Mouse (Mus musculus) hindbrain, embryonic 11.5 days (tissue): ENCODE data around the gene Fbxw11. TPM values are rescaled to one million over a fixed set of nuclear protein-coding genes. Genes with fewer than 3 reads are reported as not detected.

Experiments
- ATAC-seq: fragments of 200-750 bp; cut with Nextera tagmentation; 2 replicates; pipeline ENCODE4 v1.8.0; 2017; ENCODE audit warnings: mild to moderate bottlenecking, moderate TSS enrichment, moderate library complexity; ENCODE audit not compliant: low FRiP score
- DNase-seq: peaks from one replicate; pipeline ENCODE4 v3.0.0-alpha.2; 2015; ENCODE audit warnings: low spot score
- H3K27ac ChIP-seq: fragments of 300-500 bp; sonication (generic); 2 replicates; pipeline ENCODE4 v1.5.1; 2014; ENCODE audit warnings: mild to moderate bottlenecking, low read depth, low read length
- H3K27me3 ChIP-seq: fragments of 300-500 bp; sonication (generic); 2 replicates; pipeline ENCODE4 v1.6.1; 2014; ENCODE audit warnings: mild to moderate bottlenecking, low read length, moderate library complexity, mixed read lengths; ENCODE audit not compliant: control insufficient read depth, insufficient read depth
- H3K36me3 ChIP-seq: fragments of 300-500 bp; sonication (generic); 2 replicates; pipeline ENCODE4 v1.6.1; 2014; ENCODE audit warnings: mild to moderate bottlenecking, low read length, moderate library complexity, mixed read lengths; ENCODE audit not compliant: control insufficient read depth, insufficient read depth
- H3K4me1 ChIP-seq: fragments of 300-500 bp; sonication (generic); replicated peaks from 2 replicates; pipeline ENCODE4 v1.6.1; 2014; ENCODE audit warnings: low read length, mixed read lengths; ENCODE audit not compliant: control insufficient read depth, insufficient read depth
- H3K4me2 ChIP-seq: fragments of 300-500 bp; sonication (generic); replicated peaks from 2 replicates; pipeline ENCODE4 v1.6.1; 2014; ENCODE audit warnings: mild to moderate bottlenecking, low read depth, low read length
- H3K4me3 ChIP-seq: fragments of 300-500 bp; sonication (generic); 2 replicates; pipeline ENCODE4 v1.5.1; 2014; ENCODE audit warnings: low read depth, low read length
- H3K9ac ChIP-seq: fragments of 300-500 bp; sonication (generic); 2 replicates; pipeline ENCODE4 v1.6.1; 2014; ENCODE audit warnings: low read depth, low read length
- H3K9me3 ChIP-seq: fragments of 300-500 bp; sonication (generic); 2 replicates; pipeline ENCODE4 v1.6.1; 2016; ENCODE audit warnings: low read length; ENCODE audit not compliant: control insufficient read depth
- WGBS: fragments of 180-500 bp; shearing (Covaris S2); extraction: QIAGEN DNeasy Blood & Tissue Kit; methylation state at CpG from one replicate; pipeline ENCODE4 v1.1.7; 2014; 5-methylcytosine and 5-hydroxymethylcytosine counted together
- polyA plus RNA-seq: library from polyadenylated mRNA; unstranded; fragments of >200 nt; fragmentation: Nextera tagmentation; extraction: Ambion mirVana; gene quantifications from 2 replicates; pipeline ENCODE4 v1.2.1, GENCODE M21; 2014

Fbxw11 gene
- 82.7 and 107 TPM in 2 replicates for polyA plus RNA-seq

DNA sequence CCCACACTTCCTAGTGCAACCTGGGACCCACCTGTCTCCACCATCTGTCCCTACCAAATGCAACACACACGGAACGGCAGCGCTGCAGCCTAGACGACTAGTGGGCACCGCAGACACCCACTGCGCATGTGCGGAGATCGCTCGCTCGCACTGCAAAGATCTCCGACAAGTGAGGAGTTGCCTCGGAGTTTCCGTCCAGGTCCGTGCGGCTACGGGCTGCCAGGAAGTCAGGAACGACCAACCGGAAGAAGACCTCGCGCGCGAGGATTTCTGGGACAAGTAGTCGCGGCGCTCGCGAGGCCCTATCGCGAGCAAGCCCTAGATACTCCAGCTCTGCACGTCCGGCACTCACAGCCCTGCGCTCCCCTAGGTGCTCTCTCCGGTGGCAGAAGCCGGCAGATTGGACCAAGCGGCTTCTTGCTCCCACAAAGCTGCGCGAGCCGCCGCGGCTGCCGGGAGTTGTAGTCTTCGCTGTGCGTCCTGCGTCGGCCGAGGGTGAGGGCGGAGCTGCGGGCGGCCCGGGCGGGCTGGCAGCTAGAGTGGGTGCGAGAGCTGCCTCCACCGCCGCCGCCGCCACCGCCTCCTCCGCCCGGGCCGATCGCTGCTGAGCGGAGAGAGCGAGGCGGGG lies at the start of gene Fbxw11:
Fbxw11 (plus strand) TSS at position 476 of the 628 bp plus-strand sequence.
- H3K27ac ChIP-seq, result peak within 1 kb of the TSS; percentile 96
- WGBS, result under 1% methylated on average over 57 of the region's 64 CpGs

DNA sequence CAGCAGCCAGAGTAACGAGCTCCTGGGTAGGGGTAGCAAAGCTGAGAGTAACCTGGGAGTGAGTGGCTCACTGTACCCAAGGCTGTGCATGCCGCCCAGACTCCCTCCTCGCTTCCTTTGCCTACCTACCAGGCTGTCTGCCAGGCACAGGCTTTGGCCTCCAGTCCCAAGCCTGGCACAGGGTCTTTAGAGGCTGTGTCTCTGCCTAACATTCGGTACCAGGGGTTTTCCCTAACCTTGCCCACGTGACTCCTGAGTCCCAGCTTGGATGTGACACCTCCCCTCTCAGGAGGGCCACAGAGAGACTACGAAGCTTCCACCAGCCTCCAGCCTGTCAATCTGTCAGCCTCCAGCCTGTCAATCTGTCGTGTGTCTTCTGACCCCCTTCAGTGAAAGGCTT lies 49.4 kb upstream of the Fbxw11 start:
- no peak for DNase-seq
- no peaks in the 10 kb centered on the region for H3K9me3 ChIP-seq

More for the DNA sequence above, at the start of gene Fbxw11:
- H3K27me3 ChIP-seq, result no peaks in the 10 kb centered on the region
- DNase-seq, result peak; percentile 96
- peak within 1 kb of the TSS; percentile 99 for H3K4me3 ChIP-seq
- no peaks in the 10 kb centered on the region for H3K36me3 ChIP-seq
- no peaks in the 10 kb centered on the region for H3K9me3 ChIP-seq
- no peaks in the 10 kb centered on the region for H3K4me1 ChIP-seq
- peak within 1 kb of the TSS; percentile 96 for H3K9ac ChIP-seq
- H3K4me2 ChIP-seq, result peak within 1 kb of the TSS; percentile 76
- ATAC-seq, result peak; percentile 94

DNA sequence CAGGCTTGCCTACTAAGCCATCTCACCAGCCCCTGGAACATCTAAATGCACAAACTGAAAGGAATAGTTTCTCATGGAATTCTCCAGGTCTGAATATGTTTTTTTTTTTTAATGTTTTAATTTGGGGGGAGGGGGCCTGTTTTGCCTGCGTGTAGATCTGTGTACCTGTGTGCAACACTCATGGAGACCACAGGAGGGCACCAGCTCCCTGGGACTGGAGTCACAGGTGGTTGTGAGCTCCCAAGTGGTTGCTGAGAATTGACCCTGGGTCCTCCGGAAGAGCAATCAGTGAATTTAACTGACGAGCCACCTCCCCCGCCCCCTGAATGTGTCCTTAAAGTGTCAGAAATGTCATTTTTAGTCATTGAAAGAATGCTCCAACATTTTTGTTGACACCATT lies 48.4 kb upstream of the Fbxw11 start:
- WGBS, result 93% methylated on average over 4 of the region's 4 CpGs

More for the DNA sequence above, 49.4 kb upstream of the Fbxw11 start:
- Histone ChIP-seq H3K4me1 (no peaks in the 10 kb centered on the region; the same call in 1 of the 2 replicates), H3K27ac (no peak overlapping the region), H3K9ac (no peak overlapping the region), H3K27me3 (no peaks in the 10 kb centered on the region), H3K4me3 (no peak overlapping the region), H3K36me3 (no peaks in the 10 kb centered on the region), H3K4me2 (no peak overlapping the region)
- ATAC-seq, result no peak
- 77% methylated on average over 7 of the region's 7 CpGs for WGBS

DNA sequence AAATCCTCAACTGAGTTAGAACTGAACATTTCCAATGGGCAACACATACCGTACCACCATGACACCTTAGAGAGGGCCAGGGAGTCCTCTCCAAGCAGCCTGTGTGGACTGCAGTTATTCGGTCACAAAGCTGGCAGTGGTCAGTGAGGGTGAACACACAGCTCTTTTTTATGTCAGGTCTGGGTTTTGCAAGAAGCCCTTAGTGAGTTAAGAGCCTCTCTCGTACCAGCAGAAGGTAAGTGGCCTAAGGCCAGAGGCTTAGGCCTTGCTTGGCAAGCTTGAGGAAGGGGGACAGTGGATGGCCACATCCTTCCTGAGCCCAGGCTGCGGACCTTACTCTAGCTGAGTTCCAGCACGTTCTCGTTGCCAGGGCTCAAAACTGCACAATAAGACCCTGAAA lies 42.2 kb upstream of the Fbxw11 start:
- Histone ChIP-seq H3K36me3 (no peaks in the 10 kb centered on the region), H3K4me3 (no peak overlapping the region), H3K4me1 (no peaks in the 10 kb centered on the region), H3K4me2 (no peak overlapping the region), H3K9ac (no peak overlapping the region), H3K9me3 (no peaks in the 10 kb centered on the region), H3K27me3 (no peaks in the 10 kb centered on the region), H3K27ac (no peak overlapping the region)
- ATAC-seq (no peak), DNase-seq (no peak)
- WGBS, result 96% methylated on average over 6 of the region's 6 CpGs

More for the DNA sequence above, 48.4 kb upstream of the Fbxw11 start:
- Histone ChIP-seq H3K36me3 (no peaks in the 10 kb centered on the region), H3K9me3 (no peaks in the 10 kb centered on the region), H3K4me2 (no peak overlapping the region), H3K27ac (no peak overlapping the region), H3K9ac (no peak overlapping the region), H3K4me1 (no peaks in the 10 kb centered on the region; the same call in 1 of the 2 replicates), H3K27me3 (no peaks in the 10 kb centered on the region), H3K4me3 (no peak overlapping the region)
- ATAC-seq (no peak), DNase-seq (no peak)

GRCm38 (mm10) chr11:32601528-32602323 lies 40.8 kb upstream of the Fbxw11 start:
- Histone ChIP-seq H3K36me3 (no peaks in the 10 kb centered on the region), H3K4me3 (no peak overlapping the region), H3K4me1 (no peaks in the 10 kb centered on the region), H3K27ac (no peak overlapping the region), H3K4me2 (no peak overlapping the region), H3K27me3 (no peaks in the 10 kb centered on the region), H3K9ac (no peak overlapping the region), H3K9me3 (no peaks in the 10 kb centered on the region)
- ATAC-seq (peak; percentile 61), DNase-seq (no peak)
- 40% methylated on average over 12 of the region's 12 CpGs for WGBS

GRCm38 (mm10) chr11:32604663-32605062 lies 37.9 kb upstream of the Fbxw11 start:
- Histone ChIP-seq H3K36me3 (no peaks in the 10 kb centered on the region), H3K9ac (no peak overlapping the region), H3K9me3 (no peaks in the 10 kb centered on the region), H3K4me2 (no peak overlapping the region), H3K27ac (no peak overlapping the region), H3K4me1 (no peaks in the 10 kb centered on the region), H3K27me3 (no peaks in the 10 kb centered on the region), H3K4me3 (no peak overlapping the region)
- DNase-seq, result no peak
- no peak for ATAC-seq
- WGBS, result 64% methylated on average over 4 of the region's 4 CpGs

GRCm38 (mm10) chr11:32605131-32605860 lies 37.2 kb upstream of the Fbxw11 start:
- Histone ChIP-seq H3K9ac (no peak overlapping the region), H3K4me3 (no peak overlapping the region), H3K27me3 (no peaks in the 10 kb centered on the region), H3K36me3 (no peaks in the 10 kb centered on the region), H3K27ac (no peak overlapping the region), H3K9me3 (no peaks in the 10 kb centered on the region), H3K4me2 (no peak overlapping the region), H3K4me1 (no peaks in the 10 kb centered on the region)
- DNase-seq (no peak), ATAC-seq (no peak)
- 54% methylated on average over 7 of the region's 7 CpGs for WGBS

DNA sequence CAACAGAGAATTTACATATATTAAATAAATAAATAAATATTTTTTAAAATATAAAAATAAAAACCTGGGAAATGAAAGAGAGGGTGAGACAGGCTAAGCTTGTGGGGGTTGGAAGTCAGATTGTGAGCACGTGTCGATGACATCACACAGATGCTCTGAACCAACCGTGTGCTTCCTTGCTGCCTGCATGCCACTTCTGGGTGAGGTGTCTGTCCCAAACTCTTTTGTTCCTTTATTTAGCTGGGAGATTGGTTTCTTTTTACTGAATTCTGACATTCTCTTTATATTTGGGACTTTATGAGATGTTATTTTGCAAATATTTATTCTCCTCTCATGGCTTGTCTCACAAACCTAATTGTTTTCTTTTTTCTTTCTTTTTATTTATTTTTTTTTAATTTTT lies 36.6 kb upstream of the Fbxw11 start:
- Histone ChIP-seq H3K27ac (no peak overlapping the region), H3K4me1 (no peaks in the 10 kb centered on the region), H3K9me3 (no peaks in the 10 kb centered on the region), H3K27me3 (no peaks in the 10 kb centered on the region), H3K4me3 (no peak overlapping the region), H3K4me2 (no peak overlapping the region), H3K9ac (no peak overlapping the region), H3K36me3 (no peaks in the 10 kb centered on the region)
- WGBS, result 92% methylated on average over 3 of the region's 3 CpGs
- DNase-seq (no peak), ATAC-seq (no peak)
